25 mouse cellular contexts compared by ENCODE assay signal in the genomic region with DNA sequence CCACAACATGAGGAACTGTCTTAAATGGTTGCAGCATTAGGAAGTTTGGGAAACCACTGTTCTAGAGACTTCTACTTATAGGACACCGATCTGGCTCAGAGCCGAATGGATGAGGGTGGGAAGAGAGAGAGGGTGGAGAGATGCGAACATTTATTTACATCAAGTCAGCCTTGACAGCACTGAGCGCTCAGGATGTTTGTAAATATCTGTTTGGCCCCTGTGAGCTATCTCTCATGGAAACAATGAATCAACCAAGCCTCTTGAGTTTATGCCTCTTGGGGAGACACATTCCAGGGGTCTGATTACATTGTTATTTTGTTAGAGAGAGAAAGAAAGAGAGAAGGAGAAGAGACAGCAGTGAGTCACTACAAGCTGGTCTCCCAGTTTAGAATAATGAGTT.
DNase-seq lines count a peak whose midpoint lies in the region; ATAC-seq and TF ChIP-seq lines count a peak whose summit lies in the region.
"Had no signal": no experiment of that assay in that cellular context is flagged by ENCODE, and none has a peak within 500 bp of the region (broad histone marks: within the 10 kb centered on the region; RNA-seq: fewer than 3 reads in every experiment).

No protein-coding gene starts in this region.

- WGBS in kidney, postnatal 0 days: 70% methylated on average over 4 of the region's 4 CpGs
- 70% methylated on average over 4 of the region's 4 CpGs for WGBS in liver, embryonic 11.5 days

- no peaks in the 10 kb centered on the region for H3K4me1 ChIP-seq in kidney, postnatal 0 days (replicated peaks; ENCODE audit: insufficient read depth, low read length)
- H3K4me1 ChIP-seq in liver, embryonic 11.5 days (replicated peaks; ENCODE audit: control insufficient read depth, insufficient read depth, low read length): no peaks in the 10 kb centered on the region; the same call in 1 of the 2 replicates

- H3K4me3 ChIP-seq in kidney, postnatal 0 days (replicated peaks; ENCODE audit: low read depth, low read length): no peak overlapping the region
- no peak overlapping the region for H3K4me3 ChIP-seq in liver, embryonic 11.5 days (ENCODE audit: low read depth, low read length)
- H3K4me3 ChIP-seq: embryonic facial prominence, embryonic 15.5 days; gastrocnemius, adult 2 months; heart, embryonic 10.5 days; limb, embryonic 13.5 days; liver, embryonic 13.5 days; midbrain, embryonic 12.5 days had no signal

- H3K36me3 ChIP-seq in kidney, postnatal 0 days (ENCODE audit: insufficient read depth, low read length): no peaks in the 10 kb centered on the region
- no peaks in the 10 kb centered on the region for H3K36me3 ChIP-seq in liver, embryonic 11.5 days (ENCODE audit: control insufficient read depth, insufficient read depth, low read length)
- H3K36me3 ChIP-seq: embryonic facial prominence, embryonic 15.5 days; heart, embryonic 10.5 days; limb, embryonic 13.5 days; liver, embryonic 13.5 days; midbrain, embryonic 12.5 days had no signal

- H3K4me2 ChIP-seq in kidney, postnatal 0 days (ENCODE audit: low read length): no peak overlapping the region
- no peak overlapping the region for H3K4me2 ChIP-seq in liver, embryonic 11.5 days
- H3K4me2 ChIP-seq: embryonic facial prominence, embryonic 15.5 days; hindbrain, embryonic 14.5 days; limb, embryonic 13.5 days; liver, embryonic 13.5 days; midbrain, embryonic 12.5 days had no signal

- no peak overlapping the region for H3K27ac ChIP-seq in kidney, postnatal 0 days
- H3K27ac ChIP-seq in liver, embryonic 11.5 days (ENCODE audit: low read depth, low read length): no peak overlapping the region
- H3K27ac ChIP-seq: embryonic facial prominence, embryonic 15.5 days; gastrocnemius, adult 2 months; heart, embryonic 10.5 days; hindbrain, embryonic 14.5 days; limb, embryonic 13.5 days; liver, embryonic 13.5 days; macrophage; midbrain, embryonic 12.5 days had no signal

- no peak for TF ChIP-seq CTCF in kidney, postnatal 0 days (IDR thresholded peaks at IDR 0.05; ENCODE audit: low read depth)

- H3K9ac ChIP-seq in kidney, postnatal 0 days (ENCODE audit: low read depth, low read length): no peak overlapping the region
- H3K9ac ChIP-seq in liver, embryonic 11.5 days (ENCODE audit: low read depth, low read length): no peak overlapping the region
- H3K9ac ChIP-seq: embryonic facial prominence, embryonic 15.5 days; hindbrain, embryonic 14.5 days; limb, embryonic 13.5 days; liver, embryonic 13.5 days; midbrain, embryonic 12.5 days had no signal

- H3K9me3 ChIP-seq in kidney, postnatal 0 days (replicated peaks; ENCODE audit: low read length): no peaks in the 10 kb centered on the region
- no peaks in the 10 kb centered on the region for H3K9me3 ChIP-seq in liver, embryonic 11.5 days (ENCODE audit: control insufficient read depth, low read length)
- H3K9me3 ChIP-seq: embryonic facial prominence, embryonic 15.5 days; heart, embryonic 10.5 days; liver, embryonic 13.5 days; midbrain, embryonic 12.5 days had no signal

- peak; percentile 41 for DNase-seq in kidney, postnatal 0 days (ENCODE audit: low spot score)
- no peak for DNase-seq in kidney, postnatal 10 days
- DNase-seq in 3T3-L1 (ENCODE audit: low read depth, low spot score): peak; percentile 9
- DNase-seq in brain, adult 2 months (ENCODE audit: low read depth, low spot score): peak; percentile 41
- DNase-seq in lung, postnatal 10 days: peak; percentile 67
- no peak for DNase-seq in liver, embryonic 11.5 days (ENCODE audit: low spot score)
- DNase-seq in gastrocnemius, postnatal 10 days: no peak
- DNase-seq: adrenal gland, adult 8-10 months; cerebellum, adult 8-10 months; cerebellum, postnatal 36 days; embryo, embryonic 11 days; gastrocnemius, adult 2 months; heart, postnatal 4 days; layer of hippocampus, postnatal 36 days; liver, embryonic 13.5 days; thymus, postnatal 25 days had no signal

- no peaks in the 10 kb centered on the region for H3K27me3 ChIP-seq in kidney, postnatal 0 days (ENCODE audit: insufficient read depth, low read length)
- no peaks in the 10 kb centered on the region for H3K27me3 ChIP-seq in liver, embryonic 11.5 days (replicated peaks; ENCODE audit: control insufficient read depth, insufficient read depth, low read length)
- H3K27me3 ChIP-seq: embryonic facial prominence, embryonic 15.5 days; liver, embryonic 13.5 days; midbrain, embryonic 12.5 days had no signal

- no peak for ATAC-seq in kidney, postnatal 0 days (replicated peaks; ENCODE audit: low FRiP score, low read depth)
- ATAC-seq in liver, embryonic 11.5 days (replicated peaks; ENCODE audit: low FRiP score): no peak
- ATAC-seq: activated CD4-positive, CD25-positive, alpha-beta regulatory T cell, adult 4 months; forebrain, embryonic 14.5 days; inflammation-experienced regulatory T-cells, adult 6 months had no signal

Comparison
In these comparisons a context has a peak if more than half of its experiments do, and no peak if none do; other contexts are left out.
1. DNase-seq: peak in kidney, postnatal 0 days (single experiment), 3T3-L1 (single experiment), brain, adult 2 months (single experiment) and lung, postnatal 10 days (single experiment); none in kidney, postnatal 10 days (single experiment), liver, embryonic 11.5 days (single experiment) and gastrocnemius, postnatal 10 days (single experiment).